Mouse (Mus musculus): ENCODE data around the gene Wdr63. TPM values are rescaled to one million over a fixed set of nuclear protein-coding genes. Genes with fewer than 3 reads are reported as not detected.

Gene Wdr63
- polyA plus RNA-seq, 1 experiment from 2014 or later, result 0.20 TPM

GRCm38 (mm10) chr3:146041382-146041781 lies 66.5 kb downstream of the Wdr63 start:
- H3K9me3 ChIP-seq (ENCODE audit: low read length), result 0 out of 2 replicates have a peak, but pooled peaks cover 2% of the 10 kb centered on the region
- H3K4me2 ChIP-seq (ENCODE audit: low read depth, low read length), result no peak overlapping the region
- H3K4me1 ChIP-seq (ENCODE audit: insufficient read depth), result no peaks in the 10 kb centered on the region; the same call in none of the 2 replicates
- ATAC-seq (no peak), DNase-seq (no peak)
- no peaks in the 10 kb centered on the region for H3K36me3 ChIP-seq (replicated peaks; ENCODE audit: insufficient read depth, low read length)
- no peaks in the 10 kb centered on the region for H3K27me3 ChIP-seq (ENCODE audit: insufficient read depth, low read length)
- no peak overlapping the region for H3K4me3 ChIP-seq (ENCODE audit: low read depth, low read length)
- H3K9ac ChIP-seq (replicated peaks), result no peak overlapping the region
- no peak overlapping the region for H3K27ac ChIP-seq (ENCODE audit: low read depth)
- TF ChIP-seq EP300 (IDR thresholded peaks at IDR 0.05; ENCODE audit: low read depth) (no peak), CTCF (IDR thresholded peaks at IDR 0.05; ENCODE audit: low read depth) (no peak)
- 87% methylated on average over 11 of the region's 11 CpGs for WGBS (ENCODE audit: insufficient replicate concordance)

DNA sequence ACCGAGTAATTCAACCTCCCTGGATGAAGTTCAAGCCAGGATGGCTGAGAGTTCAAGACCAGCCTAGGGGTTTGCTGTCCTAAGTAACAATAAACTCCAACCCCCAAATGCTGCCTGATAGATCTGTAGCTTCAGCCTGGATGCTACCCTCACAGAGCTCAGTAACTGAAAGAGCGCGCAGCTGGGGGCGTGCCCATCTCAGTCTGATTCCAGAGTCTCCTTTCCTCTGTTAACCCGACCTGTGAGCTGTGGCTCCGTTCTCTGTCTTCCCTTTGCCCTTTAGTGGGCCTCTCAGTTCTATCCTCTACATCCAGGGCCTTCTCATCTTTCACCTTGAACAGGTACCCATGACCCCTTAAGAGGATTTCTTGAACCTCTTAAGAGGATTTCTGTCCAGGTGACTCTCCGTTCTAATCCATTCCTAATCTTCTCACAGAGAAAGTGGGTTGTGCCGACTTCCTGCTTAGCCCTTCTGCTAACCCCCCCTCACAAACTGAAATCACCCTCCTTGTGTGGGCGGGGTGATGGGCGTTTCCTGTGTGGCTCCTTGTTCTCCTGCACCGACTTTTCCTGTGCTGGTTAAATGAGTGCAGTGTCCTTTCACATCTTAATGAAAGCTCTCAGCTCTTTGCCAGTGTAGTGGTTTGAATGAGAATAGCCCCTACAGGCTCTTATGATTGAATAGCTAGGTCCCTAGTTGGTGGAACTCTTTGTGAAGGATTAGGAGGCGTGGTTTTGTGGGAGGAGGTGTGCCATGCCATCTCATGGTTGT lies 68.6 kb downstream of the Wdr63 start:
- no peak overlapping the region for H3K4me2 ChIP-seq (ENCODE audit: low read depth, low read length)
- no peaks in the 10 kb centered on the region for H3K36me3 ChIP-seq (replicated peaks; ENCODE audit: insufficient read depth, low read length)
- no peak overlapping the region for H3K4me3 ChIP-seq (ENCODE audit: low read depth, low read length)
- H3K9me3 ChIP-seq (ENCODE audit: low read length), result 0 out of 2 replicates have a peak, but pooled peaks cover 2% of the 10 kb centered on the region
- no peak overlapping the region for H3K27ac ChIP-seq (ENCODE audit: low read depth)
- no peak for TF ChIP-seq CTCF (IDR thresholded peaks at IDR 0.05; ENCODE audit: low read depth)
- TF ChIP-seq EP300 (IDR thresholded peaks at IDR 0.05; ENCODE audit: low read depth), result no peak
- DNase-seq (no peak), ATAC-seq (no peak)
- no peaks in the 10 kb centered on the region; the same call in none of the 2 replicates for H3K4me1 ChIP-seq (ENCODE audit: insufficient read depth)
- H3K9ac ChIP-seq (replicated peaks), result no peak overlapping the region
- H3K27me3 ChIP-seq (ENCODE audit: insufficient read depth, low read length), result no peaks in the 10 kb centered on the region
- 39% methylated on average over 12 of the region's 12 CpGs for WGBS (ENCODE audit: insufficient replicate concordance)

DNA sequence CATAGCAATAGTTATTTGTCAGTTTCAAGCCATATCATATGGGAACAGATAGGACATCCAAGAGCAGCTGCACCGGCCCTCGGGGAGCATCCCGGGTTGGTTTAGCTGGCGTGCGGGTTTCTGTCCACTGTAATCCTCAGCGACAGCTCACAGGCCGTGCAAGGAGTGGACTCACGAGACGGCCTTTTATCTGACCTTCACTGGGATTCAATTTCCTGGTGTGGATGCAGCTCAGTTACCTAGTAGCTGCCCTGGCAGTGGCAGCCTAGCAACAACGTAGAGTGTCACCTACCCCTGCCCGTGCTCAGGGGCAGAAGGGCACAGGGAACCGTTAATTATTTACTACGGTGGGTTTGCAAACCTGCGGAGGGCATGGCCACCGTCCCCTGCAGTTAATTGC lies 70.0 kb downstream of the Wdr63 start:
- Histone ChIP-seq H3K4me1 (ENCODE audit: insufficient read depth) (no peaks in the 10 kb centered on the region; the same call in none of the 2 replicates), H3K9ac (replicated peaks) (no peak overlapping the region), H3K4me2 (ENCODE audit: low read depth, low read length) (peak overlapping the region; percentile 40; the same call in 1 of the 2 replicates), H3K4me3 (ENCODE audit: low read depth, low read length) (no peak overlapping the region), H3K9me3 (ENCODE audit: low read length) (0 out of 2 replicates have a peak, but pooled peaks cover 2% of the 10 kb centered on the region), H3K27ac (ENCODE audit: low read depth) (no peak overlapping the region), H3K27me3 (ENCODE audit: insufficient read depth, low read length) (no peaks in the 10 kb centered on the region), H3K36me3 (replicated peaks; ENCODE audit: insufficient read depth, low read length) (no peaks in the 10 kb centered on the region)
- TF ChIP-seq EP300 (IDR thresholded peaks at IDR 0.05; ENCODE audit: low read depth) (no peak), CTCF (IDR thresholded peaks at IDR 0.05; ENCODE audit: low read depth) (no peak)
- DNase-seq (no peak), ATAC-seq (peak; percentile 48)
- WGBS (ENCODE audit: insufficient replicate concordance), result 51% methylated on average over 15 of the region's 15 CpGs

DNA sequence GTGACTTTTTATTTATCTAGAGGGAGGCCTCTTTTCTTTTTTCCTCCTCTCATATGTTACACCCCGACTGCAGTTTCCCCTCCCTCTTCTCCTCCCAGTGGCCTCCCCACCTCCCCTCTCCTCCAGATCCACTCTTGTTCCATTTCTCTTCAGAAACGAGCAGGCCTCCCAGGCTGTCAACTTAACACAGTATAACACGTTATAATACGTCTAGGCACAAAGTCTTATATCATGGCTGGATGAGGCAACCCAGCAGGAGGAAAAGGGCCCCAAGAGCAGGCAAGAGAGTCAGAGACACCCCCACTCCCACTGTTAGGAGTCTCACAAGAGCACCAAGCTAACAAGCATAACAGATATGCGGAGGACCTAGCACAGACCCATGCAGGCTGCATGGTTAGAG lies 75.0 kb downstream of the Wdr63 start:
- no peaks in the 10 kb centered on the region for H3K36me3 ChIP-seq (replicated peaks; ENCODE audit: insufficient read depth, low read length)
- 76% methylated on average over 5 of the region's 5 CpGs for WGBS (ENCODE audit: insufficient replicate concordance)
- no peaks in the 10 kb centered on the region for H3K27me3 ChIP-seq (ENCODE audit: insufficient read depth, low read length)
- H3K4me3 ChIP-seq (ENCODE audit: low read depth, low read length), result no peak overlapping the region
- peaks cover 13% of the 10 kb centered on the region; the same call in 1 of the 2 replicates for H3K4me1 ChIP-seq (ENCODE audit: insufficient read depth)
- ATAC-seq, result no peak
- no peaks in the 10 kb centered on the region for H3K9me3 ChIP-seq (ENCODE audit: low read length)
- H3K4me2 ChIP-seq (ENCODE audit: low read depth, low read length), result no peak overlapping the region
- DNase-seq, result no peak
- no peak overlapping the region for H3K9ac ChIP-seq (replicated peaks)
- no peak overlapping the region for H3K27ac ChIP-seq (ENCODE audit: low read depth)
- TF ChIP-seq CTCF (IDR thresholded peaks at IDR 0.05; ENCODE audit: low read depth) (no peak), EP300 (IDR thresholded peaks at IDR 0.05; ENCODE audit: low read depth) (no peak)

- peak overlapping the region; percentile 72; the same call in 1 of the 2 replicates for H3K27ac ChIP-seq (ENCODE audit: low read depth)
- H3K4me3 ChIP-seq (ENCODE audit: low read depth, low read length), result no peak overlapping the region
- no peaks in the 10 kb centered on the region for H3K9me3 ChIP-seq (ENCODE audit: low read length)
- no peaks in the 10 kb centered on the region for H3K27me3 ChIP-seq (ENCODE audit: insufficient read depth, low read length)
- no peak overlapping the region for H3K4me2 ChIP-seq (ENCODE audit: low read depth, low read length)
- no peaks in the 10 kb centered on the region for H3K36me3 ChIP-seq (replicated peaks; ENCODE audit: insufficient read depth, low read length)
- H3K4me1 ChIP-seq (ENCODE audit: insufficient read depth), result peaks cover 13% of the 10 kb centered on the region; the same call in 1 of the 2 replicates
- ATAC-seq (no peak), DNase-seq (no peak)
- 10% methylated on average over 5 of the region's 5 CpGs for WGBS (ENCODE audit: insufficient replicate concordance)
- no peak overlapping the region for H3K9ac ChIP-seq (replicated peaks)
- TF ChIP-seq CTCF (IDR thresholded peaks at IDR 0.05; ENCODE audit: low read depth) (no peak), EP300 (IDR thresholded peaks at IDR 0.05; ENCODE audit: low read depth) (no peak)
Observed at GRCm38 (mm10) chr3:146030255-146030836, 77.6 kb downstream of the Wdr63 start.

DNA sequence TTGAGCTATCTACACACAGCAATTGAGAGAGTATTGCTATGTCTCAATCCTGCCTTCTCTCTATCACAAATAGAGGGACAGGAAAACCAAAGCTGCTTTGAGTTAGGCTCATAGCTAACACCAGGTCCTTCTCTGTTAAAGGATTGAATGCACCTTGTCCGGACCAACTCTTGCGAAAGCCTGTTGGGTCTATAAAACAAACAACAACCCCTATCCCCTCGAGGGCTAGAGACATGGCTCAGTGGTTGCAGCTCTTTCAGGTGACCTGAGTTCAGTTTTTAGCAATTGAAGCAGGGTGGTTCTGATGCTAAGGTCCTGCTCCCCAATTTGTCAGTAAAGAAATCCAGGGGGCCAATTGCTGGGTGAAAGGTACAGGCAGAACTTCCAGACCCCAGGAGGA lies 78.7 kb downstream of the Wdr63 start:
- no peaks in the 10 kb centered on the region for H3K9me3 ChIP-seq (ENCODE audit: low read length)
- H3K4me2 ChIP-seq (ENCODE audit: low read depth, low read length), result no peak overlapping the region
- H3K9ac ChIP-seq (replicated peaks), result no peak overlapping the region
- 39% methylated on average over 3 of the region's 3 CpGs for WGBS (ENCODE audit: insufficient replicate concordance)
- TF ChIP-seq CTCF (IDR thresholded peaks at IDR 0.05; ENCODE audit: low read depth) (no peak), EP300 (IDR thresholded peaks at IDR 0.05; ENCODE audit: low read depth) (0 out of 2 replicates have a peak, but pooled peaks have one; percentile 18)
- H3K36me3 ChIP-seq (replicated peaks; ENCODE audit: insufficient read depth, low read length), result no peaks in the 10 kb centered on the region
- H3K4me1 ChIP-seq (ENCODE audit: insufficient read depth), result peaks cover 13% of the 10 kb centered on the region; the same call in 1 of the 2 replicates
- no peak overlapping the region for H3K4me3 ChIP-seq (ENCODE audit: low read depth, low read length)
- H3K27ac ChIP-seq (ENCODE audit: low read depth), result peak overlapping the region; percentile 72
- no peaks in the 10 kb centered on the region for H3K27me3 ChIP-seq (ENCODE audit: insufficient read depth, low read length)
- DNase-seq (peak; percentile 31), ATAC-seq (peak; percentile 89)
